Mouse (Mus musculus): ENCODE measurements at regions not wholly inside any gene's neighbourhood (a gene's known extent, or its start where the extent isn't known, plus 50 kb on each side); places are given as distances from the start of the nearest gene placed in this dataset.
A peak's percentile ranks its signal among the peaks of the same experiment; 100 is the strongest.
"Not testable (repeated sequence)": the region's sequence is repeated elsewhere in the genome, so short reads cannot be mapped to it uniquely, and the experiment has no call there.

- H3K9me3 ChIP-seq (replicated peaks; ENCODE audit: control insufficient read depth, low read length); H3K9ac ChIP-seq (ENCODE audit: low read depth, low read length); H3K4me2 ChIP-seq; H3K4me3 ChIP-seq (ENCODE audit: low read depth, low read length); ATAC-seq (replicated peaks; ENCODE audit: insufficient number of reproducible peaks, low FRiP score, low TSS enrichment); H3K36me3 ChIP-seq (ENCODE audit: control insufficient read depth, insufficient read depth, low read length); H3K27ac ChIP-seq (ENCODE audit: low read depth, low read length); H3K4me1 ChIP-seq (ENCODE audit: control insufficient read depth, insufficient read depth, low read length); H3K27me3 ChIP-seq (ENCODE audit: control insufficient read depth, insufficient read depth, low read length): not testable (repeated sequence)
- 60% methylated on average over 6 of the region's 6 CpGs for WGBS (ENCODE audit: insufficient replicate concordance)
Measured at GRCm38 (mm10) chr6:133724627-133725026, 128.9 kb downstream of the Kap start.

DNA sequence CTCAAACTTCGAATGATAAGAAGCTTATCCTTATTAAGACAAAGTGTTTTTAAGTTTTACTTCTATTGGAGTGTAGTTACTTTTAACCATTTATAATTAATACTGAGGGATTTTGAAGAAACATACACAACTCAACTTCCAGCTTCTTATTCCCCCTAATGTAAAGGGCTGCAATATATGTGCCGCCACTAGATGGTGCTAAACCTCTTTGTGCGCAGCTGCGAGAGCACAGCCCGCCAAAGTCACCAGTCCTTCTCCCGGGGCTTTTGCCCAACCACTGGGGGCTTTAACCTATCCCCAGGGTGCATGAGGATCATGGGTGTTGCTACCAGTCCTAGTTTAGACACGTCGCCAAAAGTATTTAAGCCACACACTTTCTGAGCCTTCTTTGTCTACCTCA lies 146.8 kb downstream of the Kap start:
- not testable (repeated sequence) for H3K27ac ChIP-seq (ENCODE audit: low read depth, low read length); H3K9me3 ChIP-seq (replicated peaks; ENCODE audit: control insufficient read depth, low read length); H3K4me1 ChIP-seq (ENCODE audit: control insufficient read depth, insufficient read depth, low read length); H3K9ac ChIP-seq (ENCODE audit: low read depth, low read length); ATAC-seq (replicated peaks; ENCODE audit: insufficient number of reproducible peaks, low FRiP score, low TSS enrichment); H3K27me3 ChIP-seq (ENCODE audit: control insufficient read depth, insufficient read depth, low read length); H3K36me3 ChIP-seq (ENCODE audit: control insufficient read depth, insufficient read depth, low read length); H3K4me3 ChIP-seq (ENCODE audit: low read depth, low read length)
- H3K4me2 ChIP-seq = peak overlapping the region; percentile 40; the same call in 1 of the 2 replicates
- 1% methylated on average over 8 of the region's 8 CpGs for WGBS (ENCODE audit: insufficient replicate concordance)

GRCm38 (mm10) chr6:133701625-133702024 lies 151.9 kb downstream of the Kap start:
- WGBS (ENCODE audit: insufficient replicate concordance) = 28% methylated on average over 2 of the region's 2 CpGs
- no peak overlapping the region for H3K27ac ChIP-seq (ENCODE audit: low read depth, low read length)
- no peak overlapping the region for H3K4me3 ChIP-seq (ENCODE audit: low read depth, low read length)
- H3K9ac ChIP-seq (ENCODE audit: low read depth, low read length) = no peak overlapping the region
- H3K36me3 ChIP-seq (ENCODE audit: control insufficient read depth, insufficient read depth, low read length) = no peaks in the 10 kb centered on the region
- no peak for ATAC-seq (replicated peaks; ENCODE audit: insufficient number of reproducible peaks, low FRiP score, low TSS enrichment)
- no peaks in the 10 kb centered on the region for H3K27me3 ChIP-seq (ENCODE audit: control insufficient read depth, insufficient read depth, low read length)
- no peaks in the 10 kb centered on the region for H3K9me3 ChIP-seq (replicated peaks; ENCODE audit: control insufficient read depth, low read length)
- no peak overlapping the region for H3K4me2 ChIP-seq
- H3K4me1 ChIP-seq (ENCODE audit: control insufficient read depth, insufficient read depth, low read length) = no peaks in the 10 kb centered on the region

All from heart, embryonic 11.5 days (tissue).